Mouse (Mus musculus) ovary, adult 18-20 months (tissue): ENCODE data around the gene Mbnl2.

Source experiments
- DNase-seq: peaks from one replicate; pipeline ENCODE4 v3.0.0; 2022; ENCODE audit warnings: low spot score, mixed read lengths

Gene Mbnl2

GRCm38 (mm10) chr14:120274746-120275145, 723 bp upstream of the Mbnl2 start:
- DNase-seq = no peak

GRCm38 (mm10) chr14:120276343-120277080, 1.0 kb downstream of the Mbnl2 start:
- no peak for DNase-seq

- peak; percentile 55 for DNase-seq
Measured at GRCm38 (mm10) chr14:120277081-120277656, 1.7 kb downstream of the Mbnl2 start.

GRCm38 (mm10) chr14:120278290-120279244, 3.1 kb downstream of the Mbnl2 start:
- DNase-seq = peak; percentile 54

- no peak for DNase-seq
Measured at GRCm38 (mm10) chr14:120280136-120280535, 4.7 kb downstream of the Mbnl2 start.

- DNase-seq = no peak
Measured at GRCm38 (mm10) chr14:120283787-120284186, 8.3 kb downstream of the Mbnl2 start.

- DNase-seq = no peak
Measured at GRCm38 (mm10) chr14:120284504-120284903, 9.0 kb downstream of the Mbnl2 start.

GRCm38 (mm10) chr14:120287121-120287986, 11.9 kb downstream of the Mbnl2 start:
- no peak for DNase-seq

- DNase-seq = no peak
Measured at GRCm38 (mm10) chr14:120287987-120288275, 12.5 kb downstream of the Mbnl2 start.

GRCm38 (mm10) chr14:120288378-120289002, 13.0 kb downstream of the Mbnl2 start:
- no peak for DNase-seq

- no peak for DNase-seq
Measured at GRCm38 (mm10) chr14:120289065-120289464, 13.6 kb downstream of the Mbnl2 start.

GRCm38 (mm10) chr14:120289528-120289927, 14.1 kb downstream of the Mbnl2 start:
- no peak for DNase-seq

GRCm38 (mm10) chr14:120291226-120291757, 15.8 kb downstream of the Mbnl2 start:
- DNase-seq = no peak

GRCm38 (mm10) chr14:120292133-120292532, 16.7 kb downstream of the Mbnl2 start:
- DNase-seq = no peak

GRCm38 (mm10) chr14:120292617-120293195, 17.2 kb downstream of the Mbnl2 start:
- no peak for DNase-seq

- DNase-seq = no peak
Measured at GRCm38 (mm10) chr14:120294480-120294879, 19.0 kb downstream of the Mbnl2 start.

- DNase-seq = no peak
Measured at GRCm38 (mm10) chr14:120295355-120296220, 20.1 kb downstream of the Mbnl2 start.

- DNase-seq = peak; percentile 40
Measured at GRCm38 (mm10) chr14:120296231-120297006, 20.9 kb downstream of the Mbnl2 start.
